In genomic region chr11:69552622-69553340, GRCm38 (mm10) we compare ENCODE assay signal across 9 mouse cellular contexts. TPM values are rescaled to one million over a fixed set of nuclear protein-coding genes. Genes with fewer than 3 reads are reported as not detected.
DNase-seq lines count a peak whose midpoint lies in the region; ATAC-seq and TF ChIP-seq lines count a peak whose summit lies in the region.
"Had no signal": no experiment of that assay in that cellular context is flagged by ENCODE, and none has a peak within 500 bp of the region (broad histone marks: within the 10 kb centered on the region; RNA-seq: fewer than 3 reads in every experiment).

No protein-coding gene starts in this region.

- peaks cover 0 to 43% of the 10 kb centered on the region in 2 experiments for H3K36me3 ChIP-seq in CH12.LX (replicated peaks in 1 of 2; ENCODE audit: control insufficient read depth in 1 of 2, insufficient read depth in 1 of 2, low read length in 1 of 2)
- no peaks in the 10 kb centered on the region for H3K36me3 ChIP-seq in hindbrain, embryonic 15.5 days
- no peaks in the 10 kb centered on the region; the same call in 1 of the 2 replicates for H3K36me3 ChIP-seq in midbrain, embryonic 15.5 days (replicated peaks)
- H3K36me3 ChIP-seq: lung, embryonic 15.5 days had no signal

- no peak for TF ChIP-seq POLR2A in CH12.LX (IDR thresholded peaks at IDR 0.05; ENCODE audit: low read depth, low read length)

- TF ChIP-seq CTCF in CH12.LX (conservative IDR thresholded peaks at IDR 0.05 in 1 of 2, IDR thresholded peaks at IDR 0.05 in 1 of 2; ENCODE audit: low read depth in 2 of 2, low read length in 2 of 2), result no peak

- dilution Hi-C loops in CH12.LX (cut with MboI; ENCODE audit: extremely low pct_ligation_motif_present, extremely low pct_unique_long_range_greater_than_20kb, low sequenced_read_pairs), result no loop called here

- TF ChIP-seq EP300 in CH12.LX (IDR thresholded peaks at IDR 0.05; ENCODE audit: low read length), result no peak

- H3K27ac ChIP-seq in CH12.LX (ENCODE audit: insufficient read depth, low read depth), result no peak overlapping the region
- H3K27ac ChIP-seq in hindbrain, embryonic 15.5 days (replicated peaks), result peak overlapping the region; percentile 82
- H3K27ac ChIP-seq in midbrain, embryonic 15.5 days, result peak overlapping the region; percentile 95
- H3K27ac ChIP-seq: lung, embryonic 15.5 days had no signal

- no peaks in the 10 kb centered on the region for H3K9me3 ChIP-seq in CH12.LX (replicated peaks; ENCODE audit: low read length)
- H3K9me3 ChIP-seq in hindbrain, embryonic 15.5 days, result no peaks in the 10 kb centered on the region
- no peaks in the 10 kb centered on the region for H3K9me3 ChIP-seq in midbrain, embryonic 15.5 days
- H3K9me3 ChIP-seq: lung, embryonic 15.5 days had no signal

- DNase-seq in CH12.LX (ENCODE audit: extremely low read depth), result no peak
- peak; percentile 52 for DNase-seq in embryo, embryonic 11.5 days (ENCODE audit: low read depth, low spot score)
- no peak for DNase-seq in gastrocnemius, adult 18-20 months (ENCODE audit: low spot score)
- no peak for DNase-seq in yolk sac, embryonic 10.5 days (ENCODE audit: low spot score)

- 5% methylated on average over 14 of the region's 14 CpGs for WGBS in hindbrain, embryonic 15.5 days
- 5% methylated on average over 14 of the region's 14 CpGs for WGBS in midbrain, embryonic 15.5 days

- peaks cover 0 to 6% of the 10 kb centered on the region in 2 experiments; a peak in 2 of 4 replicates for H3K4me1 ChIP-seq in CH12.LX (ENCODE audit: control insufficient read depth in 1 of 2, insufficient read depth in 2 of 2)
- H3K4me1 ChIP-seq in hindbrain, embryonic 15.5 days (replicated peaks), result peaks cover 75% of the 10 kb centered on the region
- H3K4me1 ChIP-seq in midbrain, embryonic 15.5 days, result peaks cover 77% of the 10 kb centered on the region
- H3K4me1 ChIP-seq: lung, embryonic 15.5 days had no signal

- H3K9ac ChIP-seq in CH12.LX (ENCODE audit: insufficient read depth, low read depth), result no peak overlapping the region
- H3K9ac ChIP-seq in hindbrain, embryonic 15.5 days, result peak overlapping the region; percentile 7; the same call in 1 of the 2 replicates
- peak overlapping the region; percentile 5 for H3K9ac ChIP-seq in midbrain, embryonic 15.5 days
- H3K9ac ChIP-seq: lung, embryonic 15.5 days had no signal

- H3K4me3 ChIP-seq in CH12.LX (replicated peaks in 1 of 3; ENCODE audit: low read depth in 2 of 3, low read length in 2 of 3, poor library complexity in 1 of 3), result no peak overlapping the region
- peak overlapping the region; percentile 0 for H3K4me3 ChIP-seq in hindbrain, embryonic 15.5 days
- H3K4me3 ChIP-seq in midbrain, embryonic 15.5 days, result peak overlapping the region; percentile 19
- H3K4me3 ChIP-seq: lung, embryonic 15.5 days had no signal

- in situ Hi-C loops in CH12.LX (cut with MboI; ENCODE audit: low pct_ligation_motif_present, low pct_unique_long_range_greater_than_20kb, low sequenced_read_pairs), result no loop called here

- peak; percentile 80 for ATAC-seq in hindbrain, embryonic 15.5 days (ENCODE audit: low FRiP score, low read depth)
- ATAC-seq in midbrain, embryonic 15.5 days (replicated peaks), result peak; percentile 90
- no peak for ATAC-seq in megakaryocyte, adult 5-6 weeks (ENCODE audit: poor library complexity, severe bottlenecking)
- ATAC-seq in erythroblast, adult 5-6 weeks (replicated peaks; ENCODE audit: low FRiP score, poor library complexity, severe bottlenecking), result no peak

- no peaks in the 10 kb centered on the region for H3K79me2 ChIP-seq in CH12.LX (replicated peaks; ENCODE audit: control insufficient read depth, extremely low read depth, insufficient read depth, poor library complexity, severe bottlenecking)

- H3K27me3 ChIP-seq in CH12.LX (replicated peaks), result peaks cover 25% of the 10 kb centered on the region
- no peaks in the 10 kb centered on the region for H3K27me3 ChIP-seq in hindbrain, embryonic 15.5 days
- no peaks in the 10 kb centered on the region for H3K27me3 ChIP-seq in midbrain, embryonic 15.5 days (replicated peaks)

- H3K4me2 ChIP-seq in CH12.LX (ENCODE audit: insufficient read depth, low read depth, poor library complexity, severe bottlenecking), result no peak overlapping the region
- peak overlapping the region; percentile 47 for H3K4me2 ChIP-seq in hindbrain, embryonic 15.5 days
- peak overlapping the region; percentile 46 for H3K4me2 ChIP-seq in midbrain, embryonic 15.5 days
- H3K4me2 ChIP-seq: lung, embryonic 15.5 days had no signal

- TF ChIP-seq RAD21 in CH12.LX (IDR thresholded peaks at IDR 0.05; ENCODE audit: low read depth, low read length), result no peak

TF ChIP-seq in CH12.LX, 34 proteins besides CTCF, POLR2A, EP300 and RAD21:
- TF ChIP-seq NELFE (IDR thresholded peaks at IDR 0.05; ENCODE audit: low read depth, low read length) (no peak), MXI1 (IDR thresholded peaks at IDR 0.05; ENCODE audit: low read depth, low read length) (0 out of 2 replicates have a peak, but pooled peaks have one; percentile 21)
TF ChIP-seq in CH12.LX: peak in this region for 1.

RNA-seq across cellular contexts. Expression of gene Dnah2, which starts 3.9 kb away (rescaled TPM):
- under 0.01 TPM in 1 of 2 replicates, not detected in the other for total RNA-seq in CH12.LX (2012; rRNA removed)
- not detected in 2 replicates for total RNA-seq in CH12.LX (2014; rRNA removed)
- 0.03 and 0.04 TPM in 2 replicates for polyA plus RNA-seq in CH12.LX (2012; ENCODE audit: insufficient read length, low read depth)
- polyA plus RNA-seq in hindbrain, embryonic 15.5 days (2015; fragmentation: Nextera tagmentation; extraction: Ambion mirVana), result 3.4 and 4.0 TPM in 2 replicates
- 4.5 and 5.7 TPM in 2 replicates for polyA plus RNA-seq in midbrain, embryonic 15.5 days (2015; fragmentation: Nextera tagmentation; extraction: Ambion mirVana)
- under 1 TPM; 0.14 to 0.83 TPM for total RNA-seq in gastrocnemius, adult 18-20 months (2021)
- total RNA-seq in megakaryocyte, adult 5-6 weeks (2015), result 0.54 and 1.8 TPM in 2 replicates
- 2.1 and 8.0 TPM in 2 replicates for total RNA-seq in megakaryocyte, adult 5-6 weeks (2017)
- not detected in 2 replicates for total RNA-seq in erythroblast, adult 5-6 weeks (2015; ENCODE audit: low replicate concordance)
- total RNA-seq in erythroblast, adult 5-6 weeks (2017; ENCODE audit: low replicate concordance), result not detected in 2 replicates

RNA-seq across cellular contexts. Expression of gene Efnb3, which starts 7.2 kb away (rescaled TPM):
- total RNA-seq in CH12.LX (2012; rRNA removed) (1.1 and 1.3 TPM in 2 replicates), CH12.LX (2014; rRNA removed) (0.56 and 1.0 TPM in 2 replicates)
- 2.7 and 2.8 TPM in 2 replicates for polyA plus RNA-seq in CH12.LX (2012; ENCODE audit: insufficient read length, low read depth)
- polyA plus RNA-seq in hindbrain, embryonic 15.5 days (2015; fragmentation: Nextera tagmentation; extraction: Ambion mirVana), result 134 and 160 TPM in 2 replicates
- 178 and 188 TPM in 2 replicates for polyA plus RNA-seq in midbrain, embryonic 15.5 days (2015; fragmentation: Nextera tagmentation; extraction: Ambion mirVana)
- under 1 TPM; 0.37 to 0.74 TPM for total RNA-seq in gastrocnemius, adult 18-20 months (2021)
- total RNA-seq in megakaryocyte, adult 5-6 weeks (2015), result 0.11 TPM in 1 of 2 replicates, not detected in the other
- 0.45 TPM in 1 of 2 replicates, not detected in the other for total RNA-seq in megakaryocyte, adult 5-6 weeks (2017)
- 1.2 TPM in 1 of 2 replicates, not detected in the other for total RNA-seq in erythroblast, adult 5-6 weeks (2015; ENCODE audit: low replicate concordance)
- total RNA-seq in erythroblast, adult 5-6 weeks (2017; ENCODE audit: low replicate concordance), result 1.3 and 2.2 TPM in 2 replicates

RNA-seq across cellular contexts. Expression of gene Wrap53, which starts 27.3 kb away (rescaled TPM):
- total RNA-seq in CH12.LX (2012; rRNA removed), result 34.2 and 40.8 TPM in 2 replicates
- total RNA-seq in CH12.LX (2014; rRNA removed), result 25.4 and 26.4 TPM in 2 replicates
- polyA plus RNA-seq in CH12.LX (2012; ENCODE audit: insufficient read length, low read depth), result 35.3 and 36.0 TPM in 2 replicates
- 19.6 and 20.6 TPM in 2 replicates for polyA plus RNA-seq in hindbrain, embryonic 15.5 days (2015; fragmentation: Nextera tagmentation; extraction: Ambion mirVana)
- polyA plus RNA-seq in midbrain, embryonic 15.5 days (2015; fragmentation: Nextera tagmentation; extraction: Ambion mirVana), result 21.4 and 23.2 TPM in 2 replicates
- total RNA-seq in gastrocnemius, adult 18-20 months (2021), result 1 to 10 TPM; 3.2 to 3.3 TPM
- 11.8 and 12.2 TPM in 2 replicates for total RNA-seq in megakaryocyte, adult 5-6 weeks (2015)
- 5.3 and 5.9 TPM in 2 replicates for total RNA-seq in megakaryocyte, adult 5-6 weeks (2017)
- 18.4 and 21.3 TPM in 2 replicates for total RNA-seq in erythroblast, adult 5-6 weeks (2015; ENCODE audit: low replicate concordance)
- total RNA-seq in erythroblast, adult 5-6 weeks (2017; ENCODE audit: low replicate concordance), result 7.7 and 8.9 TPM in 2 replicates

RNA-seq across cellular contexts. Expression of gene Trp53, which starts 27.4 kb away (rescaled TPM):
- 104 and 107 TPM in 2 replicates for total RNA-seq in CH12.LX (2012; rRNA removed)
- 15.7 and 24.9 TPM in 2 replicates for total RNA-seq in CH12.LX (2014; rRNA removed)
- 309 and 372 TPM in 2 replicates for polyA plus RNA-seq in CH12.LX (2012; ENCODE audit: insufficient read length, low read depth)
- polyA plus RNA-seq in hindbrain, embryonic 15.5 days (2015; fragmentation: Nextera tagmentation; extraction: Ambion mirVana), result 61.1 and 64.2 TPM in 2 replicates
- polyA plus RNA-seq in midbrain, embryonic 15.5 days (2015; fragmentation: Nextera tagmentation; extraction: Ambion mirVana), result 60.4 and 70.1 TPM in 2 replicates
- 10 to 100 TPM; 12.9 to 15.3 TPM for total RNA-seq in gastrocnemius, adult 18-20 months (2021)
- total RNA-seq in megakaryocyte, adult 5-6 weeks (2015), result 59.2 and 64.7 TPM in 2 replicates
- total RNA-seq in megakaryocyte, adult 5-6 weeks (2017), result 21.8 and 28.3 TPM in 2 replicates
- total RNA-seq in erythroblast, adult 5-6 weeks (2015; ENCODE audit: low replicate concordance), result 44.6 and 56.8 TPM in 2 replicates
- 25.1 and 28.0 TPM in 2 replicates for total RNA-seq in erythroblast, adult 5-6 weeks (2017; ENCODE audit: low replicate concordance)

RNA-seq across cellular contexts. Expression of gene Atp1b2, which starts 53.0 kb away (rescaled TPM):
- total RNA-seq in CH12.LX (2012; rRNA removed) (not detected in 2 replicates), CH12.LX (2014; rRNA removed) (not detected in 2 replicates)
- polyA plus RNA-seq in CH12.LX (2012; ENCODE audit: insufficient read length, low read depth), result 0.09 and 0.11 TPM in 2 replicates
- polyA plus RNA-seq in hindbrain, embryonic 15.5 days (2015; fragmentation: Nextera tagmentation; extraction: Ambion mirVana), result 71.9 and 89.4 TPM in 2 replicates
- 60.0 and 60.9 TPM in 2 replicates for polyA plus RNA-seq in midbrain, embryonic 15.5 days (2015; fragmentation: Nextera tagmentation; extraction: Ambion mirVana)
- total RNA-seq in gastrocnemius, adult 18-20 months (2021), result 100 to 1,000 TPM; 347 to 393 TPM
- 0.91 and 2.2 TPM in 2 replicates for total RNA-seq in megakaryocyte, adult 5-6 weeks (2015)
- total RNA-seq in megakaryocyte, adult 5-6 weeks (2017), result 0.26 and 0.45 TPM in 2 replicates
- 10.6 and 24.0 TPM in 2 replicates for total RNA-seq in erythroblast, adult 5-6 weeks (2015; ENCODE audit: low replicate concordance)
- total RNA-seq in erythroblast, adult 5-6 weeks (2017; ENCODE audit: low replicate concordance), result 1.2 and 4.0 TPM in 2 replicates

Comparison
In these comparisons a context has a peak if more than half of its experiments do, and no peak if none do; other contexts are left out.
1. H3K4me3 ChIP-seq: peak in hindbrain, embryonic 15.5 days (single experiment) and midbrain, embryonic 15.5 days (single experiment); none in CH12.LX (0 of 3).
2. ATAC-seq: peak in hindbrain, embryonic 15.5 days (single experiment) and midbrain, embryonic 15.5 days (single experiment); none in megakaryocyte, adult 5-6 weeks (single experiment) and erythroblast, adult 5-6 weeks (single experiment).